Mouse (Mus musculus): ENCODE results near the gene Mipep. TPM values are rescaled to one million over a fixed set of nuclear protein-coding genes. Genes with fewer than 3 reads are reported as not detected.

The Mipep gene
- polyA plus RNA-seq (2014; fragmentation: Nextera tagmentation; extraction: Ambion mirVana) = 30.9 and 32.4 TPM in 2 replicates

DNA sequence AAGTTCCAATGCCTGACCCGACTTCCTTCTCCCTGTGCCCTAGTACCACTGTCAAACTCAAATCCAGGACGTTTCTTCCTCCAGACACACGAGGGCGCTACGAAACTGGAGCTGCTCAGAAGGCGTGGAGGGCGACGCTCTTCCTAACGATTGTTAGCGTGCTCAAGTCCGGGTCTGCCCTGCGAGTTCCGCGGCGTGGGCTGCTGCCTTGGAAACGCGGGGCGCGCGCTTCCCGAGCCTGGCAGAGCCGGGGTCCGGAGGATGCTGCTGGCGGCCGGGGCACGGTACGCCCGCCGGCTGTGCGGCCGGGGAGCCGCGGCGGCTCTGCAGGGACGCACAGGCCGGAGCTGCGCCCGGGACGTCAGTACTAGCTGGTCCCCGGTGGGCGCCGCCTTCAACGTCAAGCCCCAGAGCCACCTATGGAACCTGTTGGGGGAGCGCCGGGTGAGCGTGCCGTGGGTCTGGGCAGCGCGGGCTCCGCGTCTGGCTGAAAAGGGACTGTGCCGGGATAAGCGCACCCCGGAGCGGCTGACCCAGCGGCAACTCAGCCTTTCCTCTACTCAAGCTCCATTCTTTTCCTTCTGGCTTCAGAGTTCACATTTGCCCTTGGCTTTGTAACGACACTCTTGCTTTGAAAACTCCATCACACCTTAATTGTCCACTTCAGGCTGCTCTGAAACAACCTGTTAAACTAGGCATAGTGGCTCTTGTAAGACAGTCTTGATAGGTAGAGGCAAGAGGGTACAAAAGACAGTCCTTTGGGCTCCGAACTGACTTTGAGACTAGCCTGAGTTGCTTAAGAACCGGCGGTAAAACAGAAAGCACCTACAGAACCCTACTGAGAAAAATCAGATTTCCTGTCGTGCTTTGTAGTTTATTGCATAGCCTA is at the start of gene Mipep:
Gene Mipep, plus strand, starts transcription at position 147 of the 889 bp plus-strand sequence.
- peak within 1 kb of the TSS; percentile 70 for H3K4me2 ChIP-seq (ENCODE audit: low read depth, low read length)
- no peaks in the 10 kb centered on the region for H3K9me3 ChIP-seq (replicated peaks; ENCODE audit: control insufficient read depth, low read length)
- H3K9ac ChIP-seq (replicated peaks; ENCODE audit: low read length) = peak within 1 kb of the TSS; percentile 77
- peak within 1 kb of the TSS; percentile 93 for H3K4me3 ChIP-seq (ENCODE audit: low read depth, low read length)
- no peaks in the 10 kb centered on the region for H3K27me3 ChIP-seq (ENCODE audit: control insufficient read depth, insufficient read depth, low read length)
- H3K27ac ChIP-seq (replicated peaks; ENCODE audit: low read depth, low read length) = no peak within 1 kb of the TSS
- DNase-seq (ENCODE audit: low spot score) = peak; percentile 95
- no peaks in the 10 kb centered on the region for H3K36me3 ChIP-seq (replicated peaks; ENCODE audit: control insufficient read depth, insufficient read depth, low read depth, low read length)
- under 1% methylated on average over 58 of the region's 61 CpGs for WGBS
- peak; percentile 83 for ATAC-seq (replicated peaks; ENCODE audit: insufficient number of reproducible peaks, low FRiP score, low TSS enrichment, low read depth)
- H3K4me1 ChIP-seq (ENCODE audit: control insufficient read depth, insufficient read depth, low read length) = no peaks in the 10 kb centered on the region

DNA sequence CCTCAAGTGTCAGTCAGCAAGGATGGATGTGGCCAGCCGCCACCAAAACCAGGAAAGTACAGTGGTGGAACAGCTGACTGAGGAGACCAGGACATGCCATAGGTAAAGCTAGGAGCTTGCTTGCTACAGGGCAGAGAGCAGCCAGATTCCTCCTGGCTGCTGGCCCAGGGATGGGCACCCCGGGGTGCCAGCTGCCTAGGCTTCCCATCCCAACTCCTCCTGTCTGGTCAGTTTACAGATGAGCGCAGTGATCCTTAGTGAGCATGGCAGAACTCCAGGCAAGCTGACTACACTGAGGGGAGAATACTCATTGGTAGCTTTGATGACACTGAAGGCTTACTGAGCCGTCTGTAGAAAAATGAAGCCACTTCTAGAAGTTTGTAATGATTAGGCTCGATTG is 49.2 kb upstream of the Mipep start:
- Histone ChIP-seq H3K4me2 (ENCODE audit: low read depth, low read length) (no peak overlapping the region), H3K4me3 (ENCODE audit: low read depth, low read length) (no peak overlapping the region), H3K4me1 (ENCODE audit: control insufficient read depth, insufficient read depth, low read length) (peaks cover 14% of the 10 kb centered on the region), H3K9me3 (replicated peaks; ENCODE audit: control insufficient read depth, low read length) (no peaks in the 10 kb centered on the region), H3K27ac (replicated peaks; ENCODE audit: low read depth, low read length) (no peak overlapping the region), H3K36me3 (replicated peaks; ENCODE audit: control insufficient read depth, insufficient read depth, low read depth, low read length) (no peaks in the 10 kb centered on the region), H3K27me3 (ENCODE audit: control insufficient read depth, insufficient read depth, low read length) (no peaks in the 10 kb centered on the region), H3K9ac (replicated peaks; ENCODE audit: low read length) (no peak overlapping the region)
- 69% methylated on average over 5 of the region's 5 CpGs for WGBS
- DNase-seq (ENCODE audit: low spot score) (no peak), ATAC-seq (replicated peaks; ENCODE audit: insufficient number of reproducible peaks, low FRiP score, low TSS enrichment, low read depth) (no peak)

DNA sequence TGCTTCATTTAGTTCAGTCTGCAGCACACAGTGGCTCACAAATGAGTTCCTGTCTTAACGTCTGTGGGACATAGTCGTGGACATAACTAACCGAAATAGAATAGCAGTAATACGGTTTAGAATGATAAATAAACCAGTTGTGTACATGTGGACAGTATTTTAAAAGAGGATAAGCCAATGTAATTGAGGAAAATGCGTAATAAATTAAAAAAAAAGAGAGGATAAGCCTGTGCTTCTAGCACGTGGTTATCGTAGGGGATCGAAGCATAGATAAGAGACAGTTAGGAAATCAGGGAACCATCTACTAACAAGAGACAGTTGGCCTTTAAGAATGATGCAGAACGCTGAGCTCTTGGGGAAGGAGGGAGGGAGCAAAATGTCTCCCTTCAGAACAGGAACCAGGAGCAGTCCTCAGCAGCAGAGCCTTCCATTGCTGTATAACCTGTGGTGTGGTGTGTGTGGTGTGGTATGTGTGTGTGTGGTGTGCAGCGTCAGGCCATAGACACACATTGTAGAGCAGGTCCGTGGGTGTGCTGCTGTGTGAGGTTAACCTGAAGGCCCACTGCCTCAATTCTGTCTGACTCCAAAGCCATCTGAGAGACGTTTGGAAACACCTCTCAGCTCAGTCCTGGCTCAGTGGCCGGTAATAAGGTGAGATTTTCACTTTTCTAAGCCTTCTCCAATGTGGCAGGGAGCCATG is 48.4 kb upstream of the Mipep start:
- H3K9ac ChIP-seq (replicated peaks; ENCODE audit: low read length) = peak overlapping the region; percentile 5; the same call in 1 of the 2 replicates
- H3K4me2 ChIP-seq (ENCODE audit: low read depth, low read length) = no peak overlapping the region
- no peaks in the 10 kb centered on the region for H3K36me3 ChIP-seq (replicated peaks; ENCODE audit: control insufficient read depth, insufficient read depth, low read depth, low read length)
- peaks cover 14% of the 10 kb centered on the region for H3K4me1 ChIP-seq (ENCODE audit: control insufficient read depth, insufficient read depth, low read length)
- H3K27ac ChIP-seq (replicated peaks; ENCODE audit: low read depth, low read length) = peak overlapping the region; percentile 75; the same call in 1 of the 2 replicates
- DNase-seq (ENCODE audit: low spot score) (no peak), ATAC-seq (replicated peaks; ENCODE audit: insufficient number of reproducible peaks, low FRiP score, low TSS enrichment, low read depth) (no peak)
- H3K9me3 ChIP-seq (replicated peaks; ENCODE audit: control insufficient read depth, low read length) = no peaks in the 10 kb centered on the region
- H3K4me3 ChIP-seq (ENCODE audit: low read depth, low read length) = no peak overlapping the region
- WGBS = 58% methylated on average over 13 of the region's 13 CpGs
- no peaks in the 10 kb centered on the region for H3K27me3 ChIP-seq (ENCODE audit: control insufficient read depth, insufficient read depth, low read length)

DNA sequence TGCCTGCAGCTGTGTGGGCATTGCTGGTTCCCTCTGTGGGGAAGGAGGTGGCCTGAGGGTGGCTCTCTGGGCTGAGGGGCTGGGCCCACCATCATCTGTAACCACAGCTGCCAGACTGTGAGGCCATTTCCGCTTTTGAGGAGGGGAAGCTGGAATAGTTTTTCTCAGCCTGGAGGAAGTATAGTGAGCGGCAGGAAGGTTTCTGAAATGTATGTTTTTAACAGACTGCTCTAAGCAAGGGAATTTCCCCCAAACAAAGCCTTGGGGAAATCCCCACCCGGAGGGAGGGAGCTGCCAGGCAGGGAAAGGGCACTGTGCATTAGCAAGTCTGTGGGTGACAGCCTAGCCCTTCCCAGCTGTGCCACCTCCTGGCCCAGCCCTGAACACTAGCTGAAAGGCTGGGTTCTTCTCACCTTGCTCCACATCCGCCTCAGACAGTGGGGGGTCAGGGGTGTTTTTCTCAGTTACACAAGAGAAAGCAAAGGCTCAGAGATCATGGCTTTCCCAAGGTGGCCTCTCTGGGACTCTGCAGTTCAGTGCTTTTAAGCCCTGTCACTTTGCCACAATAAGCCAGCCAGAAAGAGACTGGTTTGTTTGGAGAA is 47.7 kb upstream of the Mipep start:
- no peaks in the 10 kb centered on the region for H3K36me3 ChIP-seq (replicated peaks; ENCODE audit: control insufficient read depth, insufficient read depth, low read depth, low read length)
- ATAC-seq (replicated peaks; ENCODE audit: insufficient number of reproducible peaks, low FRiP score, low TSS enrichment, low read depth) (no peak), DNase-seq (ENCODE audit: low spot score) (peak; percentile 44)
- H3K9me3 ChIP-seq (replicated peaks; ENCODE audit: control insufficient read depth, low read length) = no peaks in the 10 kb centered on the region
- peak overlapping the region; percentile 43 for H3K9ac ChIP-seq (replicated peaks; ENCODE audit: low read length)
- no peaks in the 10 kb centered on the region for H3K27me3 ChIP-seq (ENCODE audit: control insufficient read depth, insufficient read depth, low read length)
- H3K4me3 ChIP-seq (ENCODE audit: low read depth, low read length) = no peak overlapping the region
- 8% methylated on average over 4 of the region's 4 CpGs for WGBS
- H3K4me1 ChIP-seq (ENCODE audit: control insufficient read depth, insufficient read depth, low read length) = peaks cover 14% of the 10 kb centered on the region
- H3K4me2 ChIP-seq (ENCODE audit: low read depth, low read length) = no peak overlapping the region; the same call in 1 of the 2 replicates
- H3K27ac ChIP-seq (replicated peaks; ENCODE audit: low read depth, low read length) = peak overlapping the region; percentile 75

DNA sequence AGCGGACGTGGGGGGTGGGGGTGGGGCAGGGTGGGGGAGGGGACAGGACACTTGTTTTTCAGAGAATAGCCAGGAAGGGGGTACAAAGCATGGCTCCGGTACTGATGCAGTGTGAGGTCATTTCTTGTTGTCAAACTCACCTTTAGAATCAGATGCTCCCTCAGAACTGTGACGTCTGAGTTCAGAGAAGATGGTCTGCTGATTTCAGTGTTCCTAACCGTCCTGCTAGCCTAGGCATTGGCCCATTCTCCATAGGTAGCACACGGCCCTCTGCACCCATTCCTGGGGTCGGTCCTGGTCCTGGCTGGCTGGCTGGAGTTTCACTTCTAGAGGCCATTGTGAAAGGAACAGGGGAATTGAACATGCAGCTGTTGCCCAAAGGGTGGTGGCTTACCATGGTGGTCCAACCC is 47.2 kb upstream of the Mipep start:
- Histone ChIP-seq H3K27ac (replicated peaks; ENCODE audit: low read depth, low read length) (peak overlapping the region; percentile 75), H3K36me3 (replicated peaks; ENCODE audit: control insufficient read depth, insufficient read depth, low read depth, low read length) (no peaks in the 10 kb centered on the region), H3K4me3 (ENCODE audit: low read depth, low read length) (no peak overlapping the region), H3K4me2 (ENCODE audit: low read depth, low read length) (no peak overlapping the region; the same call in 1 of the 2 replicates), H3K9me3 (replicated peaks; ENCODE audit: control insufficient read depth, low read length) (no peaks in the 10 kb centered on the region), H3K27me3 (ENCODE audit: control insufficient read depth, insufficient read depth, low read length) (no peaks in the 10 kb centered on the region), H3K9ac (replicated peaks; ENCODE audit: low read length) (no peak overlapping the region), H3K4me1 (ENCODE audit: control insufficient read depth, insufficient read depth, low read length) (peaks cover 14% of the 10 kb centered on the region)
- WGBS = 23% methylated on average over 7 of the region's 7 CpGs
- no peak for ATAC-seq (replicated peaks; ENCODE audit: insufficient number of reproducible peaks, low FRiP score, low TSS enrichment, low read depth)
- DNase-seq (ENCODE audit: low spot score) = no peak

DNA sequence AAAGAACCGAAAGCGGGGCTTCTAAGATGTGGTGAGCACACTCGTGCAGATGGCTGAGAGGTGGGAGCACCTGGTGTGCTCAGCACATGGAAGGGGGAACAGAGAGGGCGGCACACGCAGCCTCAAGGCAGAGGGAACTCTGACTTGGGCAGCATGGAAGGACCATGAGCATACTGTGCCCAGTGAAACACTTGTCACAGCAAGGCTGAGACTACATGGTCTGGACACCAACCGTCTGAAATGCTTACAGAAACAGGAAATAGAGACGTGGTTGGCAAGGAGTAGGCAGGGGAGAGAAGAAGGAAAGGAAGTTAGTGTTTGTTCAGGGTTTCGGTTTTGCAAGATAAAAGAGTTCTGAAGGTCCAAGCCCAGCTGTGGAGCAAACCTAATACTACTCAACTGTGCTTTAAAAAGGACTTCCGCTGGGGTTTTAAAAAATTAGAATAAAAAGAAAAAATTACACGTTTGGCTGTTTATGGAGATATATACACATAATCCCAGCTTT is 45.9 kb upstream of the Mipep start:
- DNase-seq (ENCODE audit: low spot score) (no peak), ATAC-seq (replicated peaks; ENCODE audit: insufficient number of reproducible peaks, low FRiP score, low TSS enrichment, low read depth) (no peak)
- peaks cover 14% of the 10 kb centered on the region for H3K4me1 ChIP-seq (ENCODE audit: control insufficient read depth, insufficient read depth, low read length)
- no peak overlapping the region for H3K9ac ChIP-seq (replicated peaks; ENCODE audit: low read length)
- no peaks in the 10 kb centered on the region for H3K36me3 ChIP-seq (replicated peaks; ENCODE audit: control insufficient read depth, insufficient read depth, low read depth, low read length)
- 62% methylated on average over 10 of the region's 10 CpGs for WGBS
- H3K9me3 ChIP-seq (replicated peaks; ENCODE audit: control insufficient read depth, low read length) = no peaks in the 10 kb centered on the region
- no peak overlapping the region for H3K4me3 ChIP-seq (ENCODE audit: low read depth, low read length)
- H3K27ac ChIP-seq (replicated peaks; ENCODE audit: low read depth, low read length) = no peak overlapping the region
- no peak overlapping the region for H3K4me2 ChIP-seq (ENCODE audit: low read depth, low read length)
- H3K27me3 ChIP-seq (ENCODE audit: control insufficient read depth, insufficient read depth, low read length) = no peaks in the 10 kb centered on the region

DNA sequence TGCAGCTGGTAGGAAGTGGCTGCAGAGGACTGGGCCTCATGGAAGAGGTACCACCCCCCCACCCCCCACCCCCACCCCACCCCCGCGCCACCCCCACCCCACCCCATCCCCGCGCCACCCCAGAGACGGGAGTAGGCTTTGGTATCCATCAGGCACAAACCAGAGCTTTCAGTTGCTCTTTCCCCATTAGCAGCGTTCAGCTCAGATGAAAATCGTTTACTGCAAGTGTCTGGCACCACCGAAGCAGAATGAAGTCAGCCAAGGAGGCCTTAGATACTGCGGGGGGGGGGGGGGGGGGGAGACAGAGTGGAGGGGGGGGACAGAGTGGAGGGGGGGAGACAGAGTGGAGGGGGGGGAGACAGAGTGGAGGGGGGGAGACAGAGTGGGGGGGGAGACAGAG is 45.2 kb upstream of the Mipep start:
- Histone ChIP-seq H3K9ac (replicated peaks; ENCODE audit: low read length) (no peak overlapping the region), H3K4me1 (ENCODE audit: control insufficient read depth, insufficient read depth, low read length) (peaks cover 11% of the 10 kb centered on the region), H3K4me2 (ENCODE audit: low read depth, low read length) (no peak overlapping the region), H3K9me3 (replicated peaks; ENCODE audit: control insufficient read depth, low read length) (no peaks in the 10 kb centered on the region), H3K36me3 (replicated peaks; ENCODE audit: control insufficient read depth, insufficient read depth, low read depth, low read length) (no peaks in the 10 kb centered on the region), H3K27me3 (ENCODE audit: control insufficient read depth, insufficient read depth, low read length) (no peaks in the 10 kb centered on the region), H3K27ac (replicated peaks; ENCODE audit: low read depth, low read length) (no peak overlapping the region), H3K4me3 (ENCODE audit: low read depth, low read length) (no peak overlapping the region)
- no peak for ATAC-seq (replicated peaks; ENCODE audit: insufficient number of reproducible peaks, low FRiP score, low TSS enrichment, low read depth)
- no CpG with 5 or more reads among the region's 9 CpGs for WGBS
- DNase-seq (ENCODE audit: low spot score) = no peak

Measured in embryonic facial prominence, embryonic 11.5 days (tissue).